10 mouse cellular contexts compared by ENCODE assay signal in the genomic region with DNA sequence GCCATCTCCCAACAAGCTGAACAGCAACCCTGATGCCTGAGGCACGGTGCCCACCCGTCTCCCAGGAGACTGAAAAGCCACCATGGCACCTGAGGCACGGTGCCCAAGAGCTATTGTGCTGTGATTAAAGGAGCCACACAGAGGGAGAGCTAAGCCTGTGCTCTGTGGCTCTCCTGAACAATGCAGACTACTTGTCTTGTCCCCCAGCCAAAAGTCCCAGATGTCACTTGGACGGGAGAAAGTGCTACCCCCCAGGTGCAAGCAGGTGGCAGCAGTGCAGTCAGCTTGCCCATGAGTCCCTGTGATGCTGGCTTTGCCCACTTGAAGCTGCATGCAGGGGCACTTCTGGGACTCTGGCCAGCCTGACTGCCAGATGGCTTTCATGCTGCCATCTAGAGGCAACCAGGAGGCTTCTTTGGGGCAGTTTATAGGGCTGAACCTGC. TPM values are rescaled to one million over a fixed set of nuclear protein-coding genes. Genes with fewer than 3 reads are reported as not detected.
A peak's percentile ranks its signal among the peaks of the same experiment; 100 is the strongest.
DNase-seq lines count a peak whose midpoint lies in the region; ATAC-seq and TF ChIP-seq lines count a peak whose summit lies in the region.
"Had no signal": no experiment of that assay in that cellular context is flagged by ENCODE, and none has a peak within 500 bp of the region (broad histone marks: within the 10 kb centered on the region; RNA-seq: fewer than 3 reads in every experiment).

No protein-coding gene starts in this region.

- dilution Hi-C loops in CH12.LX (cut with MboI; ENCODE audit: extremely low pct_ligation_motif_present, extremely low pct_unique_long_range_greater_than_20kb, low sequenced_read_pairs) = no loop called here

- in situ Hi-C loops in CH12.LX (cut with MboI; ENCODE audit: low pct_ligation_motif_present, low pct_unique_long_range_greater_than_20kb, low sequenced_read_pairs) = no loop called here

- H3K4me3 ChIP-seq in CH12.LX (replicated peaks in 1 of 3; ENCODE audit: low read depth in 2 of 3, low read length in 2 of 3, poor library complexity in 1 of 3) = no peak overlapping the region

- H3K9me3 ChIP-seq in CH12.LX (replicated peaks; ENCODE audit: low read length) = peaks cover 3% of the 10 kb centered on the region

- H3K36me3 ChIP-seq in CH12.LX (replicated peaks in 1 of 2; ENCODE audit: control insufficient read depth in 1 of 2, insufficient read depth in 1 of 2, low read length in 1 of 2) = no peaks in the 10 kb centered on the region

- no peak overlapping the region for H3K27ac ChIP-seq in CH12.LX (ENCODE audit: insufficient read depth, low read depth)

- H3K27me3 ChIP-seq in CH12.LX (replicated peaks) = peaks cover 41% of the 10 kb centered on the region

- no peak for ATAC-seq in CD4-positive, CD25-positive, alpha-beta regulatory T cell, adult 4 months

- peaks cover 22 to 35% of the 10 kb centered on the region in 2 experiments for H3K4me1 ChIP-seq in CH12.LX (ENCODE audit: control insufficient read depth in 1 of 2, insufficient read depth in 2 of 2)

- no peak for TF ChIP-seq EP300 in CH12.LX (IDR thresholded peaks at IDR 0.05; ENCODE audit: low read length)

- no peak overlapping the region for H3K9ac ChIP-seq in CH12.LX (ENCODE audit: insufficient read depth, low read depth)

- TF ChIP-seq RAD21 in CH12.LX (IDR thresholded peaks at IDR 0.05; ENCODE audit: low read depth, low read length) = peak; percentile 37

- no peaks in the 10 kb centered on the region for H3K79me2 ChIP-seq in CH12.LX (replicated peaks; ENCODE audit: control insufficient read depth, extremely low read depth, insufficient read depth, poor library complexity, severe bottlenecking)

- intact Hi-C loops in left cerebral cortex, postnatal 25 days (cut with DNase I) = no loop called here

- peak in 1 of 2 experiments; percentile 64; a peak in 2 of 4 replicates for TF ChIP-seq CTCF in CH12.LX (conservative IDR thresholded peaks at IDR 0.05 in 1 of 2, IDR thresholded peaks at IDR 0.05 in 1 of 2; ENCODE audit: low read depth in 2 of 2, low read length in 2 of 2)

- DNase-seq in CD4-positive, CD25-positive, alpha-beta regulatory T cell, adult 2 months (ENCODE audit: low read depth, low spot score) = peak; percentile 14
- DNase-seq in CH12.LX (ENCODE audit: extremely low read depth) = peak; percentile 30
- DNase-seq in frontal cortex, adult 2 months (ENCODE audit: extremely low spot score in 1 of 2, low spot score in 1 of 2) = peak; percentile 24 to 71
- peak; percentile 57 to 81 for DNase-seq in left cerebral cortex, postnatal 25 days (ENCODE audit: low spot score in 2 of 2)
- no peak for DNase-seq in urinary bladder, postnatal 25 days (ENCODE audit: low spot score)
- DNase-seq in thymus, postnatal 36 days = no peak
- no peak for DNase-seq in thymus, adult 18-20 months

- TF ChIP-seq POLR2A in CH12.LX (IDR thresholded peaks at IDR 0.05; ENCODE audit: low read depth, low read length) = no peak

- no peak overlapping the region for H3K4me2 ChIP-seq in CH12.LX (ENCODE audit: insufficient read depth, low read depth, poor library complexity, severe bottlenecking)

TF ChIP-seq in CH12.LX, 34 proteins besides CTCF, POLR2A, EP300 and RAD21:
- TF ChIP-seq SMC3 (IDR thresholded peaks at IDR 0.05; ENCODE audit: low read depth, low read length) = peak; percentile 55
- TF ChIP-seq CHD1 (IDR thresholded peaks at IDR 0.05; ENCODE audit: low read depth, low read length) = no peak

RNA-seq across cellular contexts. Expression of gene Amer3, which starts 4.4 kb away (rescaled TPM):
- not detected for polyA plus RNA-seq in CD4-positive, CD25-positive, alpha-beta regulatory T cell, adult 4 months (2017; shearing (Covaris generic))
- total RNA-seq in CH12.LX (2012; rRNA removed) (0.04 TPM in 1 of 2 replicates, not detected in the other), CH12.LX (2014; rRNA removed) (0.09 and 0.17 TPM in 2 replicates)
- polyA plus RNA-seq in CH12.LX (2012; ENCODE audit: insufficient read length, low read depth) = 0.15 and 0.20 TPM in 2 replicates
- polyA plus RNA-seq in frontal cortex, adult 2 months (2012; rRNA removed) = 11.8 and 13.4 TPM in 2 replicates
- total RNA-seq in left cerebral cortex, postnatal 25 days (2021) = 10 to 100 TPM; 25.8 to 27.5 TPM
- total RNA-seq: liver, adult 2 months had no signal
- polyA plus RNA-seq: liver, adult 2 months had no signal

RNA-seq across cellular contexts. Expression of gene Prss40, which starts 23.1 kb away (rescaled TPM):
- not detected for polyA plus RNA-seq in CD4-positive, CD25-positive, alpha-beta regulatory T cell, adult 4 months (2017; shearing (Covaris generic))
- not detected in 2 replicates for total RNA-seq in CH12.LX (2012; rRNA removed)
- not detected in 2 replicates for total RNA-seq in CH12.LX (2014; rRNA removed)
- not detected in 2 replicates for polyA plus RNA-seq in CH12.LX (2012; ENCODE audit: insufficient read length, low read depth)
- polyA plus RNA-seq in frontal cortex, adult 2 months (2012; rRNA removed) = not detected in 2 replicates
- total RNA-seq in left cerebral cortex, postnatal 25 days (2021) = not detected
- total RNA-seq: liver, adult 2 months had no signal
- polyA plus RNA-seq: liver, adult 2 months; stomach, embryonic 16.5 days had no signal

RNA-seq across cellular contexts. Expression of gene Cfc1, which starts 48.4 kb away (rescaled TPM):
- polyA plus RNA-seq in CD4-positive, CD25-positive, alpha-beta regulatory T cell, adult 4 months (2017; shearing (Covaris generic)) = under 1 TPM in 1 of 2 experiments, not detected in 1; 0.31 TPM
- total RNA-seq in CH12.LX (2012; rRNA removed) = not detected in 2 replicates
- not detected in 2 replicates for total RNA-seq in CH12.LX (2014; rRNA removed)
- polyA plus RNA-seq in CH12.LX (2012; ENCODE audit: insufficient read length, low read depth) = not detected in 2 replicates
- not detected in 2 replicates for polyA plus RNA-seq in frontal cortex, adult 2 months (2012; rRNA removed)
- not detected for total RNA-seq in left cerebral cortex, postnatal 25 days (2021)
- total RNA-seq: liver, adult 2 months had no signal
- polyA plus RNA-seq: liver, adult 2 months had no signal

Comparison
In these comparisons a context has a peak if more than half of its experiments do, and no peak if none do; other contexts are left out.
1. DNase-seq: peak in CD4-positive, CD25-positive, alpha-beta regulatory T cell, adult 2 months (single experiment), CH12.LX (single experiment), frontal cortex, adult 2 months (2 of 2) and left cerebral cortex, postnatal 25 days (2 of 2); none in urinary bladder, postnatal 25 days (single experiment), thymus, postnatal 36 days (0 of 2) and thymus, adult 18-20 months (0 of 2).
2. RNA of gene Amer3, which starts 4.4 kb away (polyA plus RNA-seq): 11.8 to 13.4 TPM in frontal cortex, adult 2 months; 0.15 to 0.20 TPM in CH12.LX and not detected in CD4-positive, CD25-positive, alpha-beta regulatory T cell, adult 4 months; every median in the first group is over 10 times any median in the second.